Mouse (Mus musculus) heart, postnatal 25 days (tissue): Measurements from ENCODE around the gene Tmem62. TPM values are rescaled to one million over a fixed set of nuclear protein-coding genes. Genes with fewer than 3 reads are reported as not detected.
"Not testable (repeated sequence)": the region's sequence is repeated elsewhere in the genome, so short reads cannot be mapped to it uniquely, and the experiment has no call there.

Experiments
- DNase-seq: peaks from one replicate; pipeline ENCODE4 v3.0.0; 2022; ENCODE audit warnings: low spot score
- intact Hi-C: fragments of 180-260 bp; cut with DNase I; formaldehyde crosslinking; loops from one replicate; pipeline ENCODE4 v1.15.1; 2025
- total RNA-seq, 2 experiments: library from RNA; stranded (reverse); gene quantifications; 2 replicates each; pipeline ENCODE4 v1.2.3; 2021

Tmem62 gene
- total RNA-seq = 1 to 10 TPM; 3.5 to 4.9 TPM

GRCm38 (mm10) chr2:120976990-120977925 lies at the start of gene Tmem62:
Gene Tmem62 (plus strand): TSS chr2:120977017.
- peak; percentile 49 for DNase-seq
- intact Hi-C loops = no loop called here

GRCm38 (mm10) chr2:120933038-120933437 lies 43.8 kb upstream of the Tmem62 start:
- intact Hi-C loops = no loop called here
- DNase-seq = no peak

- intact Hi-C loops = no loop called here
- DNase-seq = no peak
Observed at GRCm38 (mm10) chr2:120951208-120951607, 25.6 kb upstream of the Tmem62 start.

GRCm38 (mm10) chr2:120952176-120952938 lies 24.5 kb upstream of the Tmem62 start:
- intact Hi-C loops = no loop called here
- DNase-seq = no peak

GRCm38 (mm10) chr2:120959363-120959762 lies 17.5 kb upstream of the Tmem62 start:
- intact Hi-C loops = no loop called here
- no peak for DNase-seq

GRCm38 (mm10) chr2:120959827-120960226 lies 17.0 kb upstream of the Tmem62 start:
- intact Hi-C loops = no loop called here

GRCm38 (mm10) chr2:120960261-120960660 lies 16.6 kb upstream of the Tmem62 start:
- intact Hi-C loops = no loop called here
- DNase-seq = no peak

More at GRCm38 (mm10) chr2:120959827-120960226, 17.0 kb upstream of the Tmem62 start:
- no peak for DNase-seq

- no peak for DNase-seq
- intact Hi-C loops = no loop called here
Observed at GRCm38 (mm10) chr2:120963110-120963509, 13.7 kb upstream of the Tmem62 start.

GRCm38 (mm10) chr2:120965486-120965885 lies 11.3 kb upstream of the Tmem62 start:
- no peak for DNase-seq
- intact Hi-C loops = no loop called here

- intact Hi-C loops = no loop called here
- no peak for DNase-seq
Observed at GRCm38 (mm10) chr2:120970045-120970539, 6.7 kb upstream of the Tmem62 start.

GRCm38 (mm10) chr2:120970559-120971080 lies 6.2 kb upstream of the Tmem62 start, which contains the start of gene Ubr1:
Gene Ubr1 (minus strand): TSS chr2:120970715.
- peak; percentile 82 for DNase-seq
- intact Hi-C loops = no loop called here

GRCm38 (mm10) chr2:120971766-120972165 lies 5.1 kb upstream of the Tmem62 start:
- intact Hi-C loops = no loop called here

GRCm38 (mm10) chr2:120972257-120972656 lies 4.6 kb upstream of the Tmem62 start:
- intact Hi-C loops, DNase-seq: not testable (repeated sequence)

More at GRCm38 (mm10) chr2:120971766-120972165, 5.1 kb upstream of the Tmem62 start:
- no peak for DNase-seq

GRCm38 (mm10) chr2:120972964-120973363 lies 3.9 kb upstream of the Tmem62 start:
- intact Hi-C loops = no loop called here

GRCm38 (mm10) chr2:120976308-120976707 lies 509 bp upstream of the Tmem62 start:
- intact Hi-C loops = no loop called here
- DNase-seq = no peak

More at GRCm38 (mm10) chr2:120972964-120973363, 3.9 kb upstream of the Tmem62 start:
- no peak for DNase-seq

GRCm38 (mm10) chr2:120977926-120978692 lies 1.3 kb downstream of the Tmem62 start:
- intact Hi-C loops = no loop called here
- DNase-seq = no peak

- DNase-seq = no peak
- intact Hi-C loops = no loop called here
Observed at GRCm38 (mm10) chr2:120978693-120979037, 1.8 kb downstream of the Tmem62 start.

GRCm38 (mm10) chr2:120979819-120980218 lies 3.0 kb downstream of the Tmem62 start:
- DNase-seq = no peak
- intact Hi-C loops = loop anchor here (10.0 kb wide), 1 partner anchor 125 kb away; the partner anchor contains the start of gene Tgm7

- no peak for DNase-seq
- intact Hi-C loops = loop anchor here (10.0 kb wide), 1 partner anchor 124 kb away; the partner anchor contains the start of gene Tgm7
Observed at GRCm38 (mm10) chr2:120980861-120981260, 4.0 kb downstream of the Tmem62 start.
